Mouse (Mus musculus) thymus, postnatal 4 days (tissue): ENCODE results near the gene Cbr1.

ENCODE experiments used
- DNase-seq: peaks from one replicate; pipeline ENCODE4 v3.0.0; 2021

Gene Cbr1

GRCm38 (mm10) chr16:93605553-93605952, at the start of gene Cbr1:
Cbr1 (plus strand) TSS chr16:93605853.
- no peak for DNase-seq

GRCm38 (mm10) chr16:93557646-93558045, 48.0 kb upstream of the Cbr1 start:
- no peak for DNase-seq

DNA sequence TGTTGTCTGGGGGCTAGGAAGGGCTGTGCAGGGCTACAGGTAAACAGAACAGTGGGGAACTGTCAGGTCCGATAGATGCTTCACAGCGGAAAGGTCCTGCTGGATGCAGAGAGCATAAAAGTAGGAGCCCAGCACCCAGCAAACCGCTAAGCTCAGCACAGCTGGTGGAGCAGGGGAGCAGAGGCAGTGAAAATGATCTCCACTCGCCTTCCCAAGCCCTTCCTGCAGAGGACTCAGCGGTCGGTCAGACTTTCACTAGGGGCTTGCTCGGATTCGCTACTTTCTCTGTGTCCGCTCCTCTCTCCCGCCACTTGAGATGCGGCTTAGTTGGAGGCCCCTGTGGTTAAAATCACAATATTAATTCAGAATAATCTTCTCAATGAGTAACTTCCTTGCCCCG, 47.2 kb upstream of the Cbr1 start:
- DNase-seq = no peak

DNA sequence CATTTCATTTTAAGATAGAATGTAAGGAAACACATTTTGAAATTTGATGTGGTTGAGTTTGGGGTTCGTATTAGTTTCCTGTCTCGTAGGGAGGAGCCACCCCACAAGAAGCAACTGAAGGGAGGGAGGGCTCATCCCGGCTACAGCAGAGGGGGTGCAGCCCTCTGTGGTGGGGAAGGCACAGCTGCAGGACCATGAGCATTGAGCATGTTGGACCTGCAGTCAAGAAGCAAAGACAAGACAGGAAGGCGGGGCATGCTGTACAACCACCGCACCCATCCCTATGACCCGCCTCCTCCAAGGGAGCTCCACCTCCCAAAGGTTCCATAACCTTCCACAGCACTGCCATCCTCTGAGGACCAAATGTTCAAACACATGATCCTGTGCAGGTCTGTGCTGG, 33.3 kb upstream of the Cbr1 start:
- DNase-seq = peak; percentile 68

DNA sequence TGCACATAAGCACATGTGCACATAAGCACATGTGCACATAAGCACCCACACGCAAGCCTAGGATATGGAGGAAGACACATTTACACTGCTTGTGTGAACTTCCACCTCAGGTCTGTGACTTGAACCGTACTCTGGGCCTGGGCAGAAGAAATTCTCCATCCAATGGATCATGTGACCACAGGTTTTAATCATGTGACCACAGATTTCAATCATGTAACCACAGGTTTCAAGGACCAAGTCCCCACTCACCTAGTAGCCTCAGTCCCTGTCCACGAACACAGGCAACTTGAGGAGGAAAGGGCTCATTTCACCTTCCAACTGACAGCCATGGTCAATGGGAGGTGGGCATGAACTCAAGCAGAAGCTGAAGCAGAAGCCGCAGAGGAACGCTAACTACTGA, 32.2 kb upstream of the Cbr1 start:
- no peak for DNase-seq

DNA sequence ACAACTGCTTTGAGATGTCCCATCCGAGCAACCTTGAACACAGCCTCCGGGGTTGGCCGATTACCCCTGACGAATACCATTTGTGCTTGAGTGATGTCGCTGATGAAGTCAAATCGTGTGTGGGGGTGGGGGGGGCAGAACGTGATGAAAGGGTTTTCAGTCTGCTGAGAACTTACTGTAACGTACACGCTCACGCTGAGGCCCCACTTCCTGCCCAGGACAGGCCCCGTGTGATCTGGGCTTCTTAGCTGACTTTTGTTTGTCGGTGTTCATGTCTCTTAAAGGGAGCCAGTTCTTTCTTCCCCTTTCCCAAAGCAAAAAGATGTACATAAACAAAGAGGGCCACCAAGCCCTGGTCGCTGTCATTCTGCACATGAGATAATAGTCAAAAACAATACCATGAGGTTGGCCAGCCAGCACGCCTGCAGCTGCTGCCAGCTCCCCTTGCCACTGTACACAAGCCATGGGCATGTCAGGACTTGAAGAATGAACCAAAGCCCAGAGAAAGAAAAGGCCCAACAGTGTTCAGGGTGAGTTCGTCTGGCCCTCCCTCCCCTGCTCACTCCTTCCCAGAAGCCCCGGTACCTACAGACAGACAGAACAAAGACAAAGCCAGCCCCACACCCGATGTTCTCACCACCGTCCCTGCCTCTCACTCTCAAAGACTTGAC, 31.0 kb upstream of the Cbr1 start:
- peak; percentile 76 for DNase-seq

DNA sequence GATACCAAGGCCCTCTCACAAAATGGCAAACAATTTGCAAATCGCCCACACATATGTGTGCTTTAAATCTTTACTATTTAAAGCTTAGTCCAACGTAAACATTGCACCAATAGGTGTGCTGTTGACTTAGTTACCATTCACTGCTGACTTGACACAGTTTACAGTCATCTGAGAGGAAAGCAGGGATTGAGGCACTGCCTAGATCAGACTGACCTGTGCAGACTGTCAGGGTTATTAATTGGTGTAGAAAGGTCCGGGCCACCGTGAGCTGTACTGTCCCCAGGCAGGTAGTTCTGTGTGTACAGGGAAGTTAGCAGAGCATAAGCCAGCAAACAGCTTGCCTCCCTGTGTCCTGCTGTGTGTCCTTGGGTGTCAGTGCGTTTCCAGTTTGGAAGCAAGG, 30.1 kb upstream of the Cbr1 start:
- no peak for DNase-seq

GRCm38 (mm10) chr16:93576412-93577082, 29.1 kb upstream of the Cbr1 start:
- peak; percentile 94 for DNase-seq

DNA sequence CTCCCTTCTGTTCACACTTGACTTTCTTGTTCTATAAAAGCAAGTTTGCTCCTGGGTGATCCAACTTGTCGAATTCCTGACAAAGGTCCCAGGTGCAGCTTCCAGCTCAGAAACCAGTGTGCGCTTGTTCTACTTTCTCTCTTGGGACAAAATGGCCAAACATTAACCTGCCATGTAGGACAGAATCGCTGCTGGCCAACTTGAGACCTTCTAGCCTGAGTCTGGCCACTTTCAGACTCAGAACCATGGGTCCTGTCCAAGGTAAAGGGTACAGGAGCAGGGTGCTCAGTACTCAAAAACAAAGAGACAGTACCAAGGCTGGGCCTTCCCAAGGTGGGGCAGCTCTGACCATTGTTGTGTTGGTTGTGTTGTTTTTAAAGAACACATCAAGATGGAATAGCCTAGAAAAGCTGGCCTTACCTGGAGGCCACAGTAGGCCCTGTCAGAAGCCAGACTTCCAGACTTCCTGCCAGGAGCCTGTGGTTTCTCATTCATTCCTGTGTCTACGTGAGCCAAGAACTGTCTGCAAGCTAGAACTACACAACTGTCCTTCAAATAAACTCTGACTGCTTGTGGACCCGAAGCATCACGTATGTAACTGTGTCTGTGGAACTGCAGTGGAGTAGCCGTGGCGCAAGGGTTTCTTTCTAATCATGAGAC, 27.2 kb upstream of the Cbr1 start:
- no peak for DNase-seq

- DNase-seq = no peak
Measured at GRCm38 (mm10) chr16:93581125-93581524, 24.5 kb upstream of the Cbr1 start.

- no peak for DNase-seq
Measured at GRCm38 (mm10) chr16:93584976-93585702, 20.5 kb upstream of the Cbr1 start.

DNA sequence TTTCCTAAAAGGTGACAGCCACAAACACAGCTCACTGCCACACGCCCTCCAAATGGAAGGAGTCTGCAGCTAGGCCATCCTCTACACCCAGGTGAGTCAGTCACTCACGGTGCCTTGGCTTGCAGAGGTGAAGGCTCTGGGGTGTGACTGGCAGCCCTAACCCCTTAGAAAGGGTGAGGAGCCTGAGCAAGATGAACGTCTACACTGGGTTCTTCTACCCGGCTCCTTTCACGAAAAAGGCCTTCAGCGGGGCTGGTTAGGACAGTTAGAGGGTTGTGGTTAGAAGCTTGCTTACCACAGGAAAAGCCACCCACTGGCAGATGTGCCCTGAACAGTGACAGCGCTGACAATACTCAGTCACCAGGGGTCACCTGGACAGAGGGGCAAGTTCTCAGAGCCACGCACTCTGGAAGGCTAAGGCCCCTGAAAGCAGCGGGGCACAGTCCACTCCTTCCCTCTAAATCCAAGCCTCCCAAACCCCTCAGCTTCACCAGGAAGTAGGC, 19.9 kb upstream of the Cbr1 start:
- peak; percentile 49 for DNase-seq

- peak; percentile 88 for DNase-seq
Measured at GRCm38 (mm10) chr16:93586382-93586781, 19.3 kb upstream of the Cbr1 start.

- no peak for DNase-seq
Measured at GRCm38 (mm10) chr16:93588281-93588680, 17.4 kb upstream of the Cbr1 start.

- DNase-seq = no peak
Measured at GRCm38 (mm10) chr16:93590915-93591314, 14.7 kb upstream of the Cbr1 start.

- DNase-seq = no peak
Measured at GRCm38 (mm10) chr16:93591450-93592430, 13.9 kb upstream of the Cbr1 start.

GRCm38 (mm10) chr16:93592711-93593110, 12.9 kb upstream of the Cbr1 start:
- DNase-seq = no peak

DNA sequence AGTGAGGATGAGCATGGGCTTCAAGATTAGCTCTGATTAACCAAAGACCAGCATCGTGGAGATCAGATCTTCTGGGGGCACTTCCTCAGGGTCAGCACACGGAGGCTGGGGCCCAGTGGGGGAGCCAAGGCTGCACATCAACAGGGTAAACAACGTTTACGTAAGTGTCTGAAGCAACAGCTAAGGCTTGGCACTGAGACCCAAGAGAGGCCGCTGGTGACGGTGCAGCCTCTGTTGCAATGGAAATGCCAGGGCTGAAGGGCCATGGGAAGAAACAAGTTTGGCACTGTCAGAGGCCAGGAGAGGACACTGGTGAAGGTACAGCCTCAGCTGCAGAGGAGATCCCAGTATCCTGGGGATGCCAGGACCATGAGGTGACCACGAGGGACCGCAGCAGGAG, 12.2 kb upstream of the Cbr1 start:
- DNase-seq = no peak

- DNase-seq = no peak
Measured at GRCm38 (mm10) chr16:93594448-93594847, 11.2 kb upstream of the Cbr1 start.

- no peak for DNase-seq
Measured at GRCm38 (mm10) chr16:93595766-93596165, 9.9 kb upstream of the Cbr1 start.

DNA sequence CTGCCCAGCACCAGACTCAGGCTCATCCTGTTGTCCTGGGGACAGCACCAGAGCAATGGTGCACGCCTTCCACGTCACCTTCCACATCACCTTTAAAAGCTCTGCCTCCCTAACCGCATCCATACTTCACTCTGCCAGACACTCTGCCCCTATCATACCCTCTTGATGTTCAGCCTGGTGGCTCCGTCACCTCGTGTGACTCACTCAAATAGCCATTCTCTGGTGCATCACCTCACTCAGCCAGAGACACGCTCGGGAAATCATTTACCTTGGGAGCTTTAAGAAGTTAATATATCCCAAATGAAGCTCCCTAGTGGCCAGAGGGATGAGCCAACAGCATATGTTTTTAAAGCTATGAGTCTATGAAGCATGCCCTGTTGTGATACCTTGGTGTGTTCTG, 8.8 kb upstream of the Cbr1 start:
- DNase-seq = no peak

- DNase-seq = no peak
Measured at GRCm38 (mm10) chr16:93597551-93597950, 8.1 kb upstream of the Cbr1 start.
